Mouse (Mus musculus) spleen, postnatal 10 days (tissue): Measurements from ENCODE around the gene Ppp1r2.

ENCODE experiments used
- DNase-seq, 2 experiments: peaks; one replicate each; pipeline ENCODE4 v3.0.0; 2021 to 2022; ENCODE audit warnings: low spot score in 2 of 2

The Ppp1r2 gene

DNA sequence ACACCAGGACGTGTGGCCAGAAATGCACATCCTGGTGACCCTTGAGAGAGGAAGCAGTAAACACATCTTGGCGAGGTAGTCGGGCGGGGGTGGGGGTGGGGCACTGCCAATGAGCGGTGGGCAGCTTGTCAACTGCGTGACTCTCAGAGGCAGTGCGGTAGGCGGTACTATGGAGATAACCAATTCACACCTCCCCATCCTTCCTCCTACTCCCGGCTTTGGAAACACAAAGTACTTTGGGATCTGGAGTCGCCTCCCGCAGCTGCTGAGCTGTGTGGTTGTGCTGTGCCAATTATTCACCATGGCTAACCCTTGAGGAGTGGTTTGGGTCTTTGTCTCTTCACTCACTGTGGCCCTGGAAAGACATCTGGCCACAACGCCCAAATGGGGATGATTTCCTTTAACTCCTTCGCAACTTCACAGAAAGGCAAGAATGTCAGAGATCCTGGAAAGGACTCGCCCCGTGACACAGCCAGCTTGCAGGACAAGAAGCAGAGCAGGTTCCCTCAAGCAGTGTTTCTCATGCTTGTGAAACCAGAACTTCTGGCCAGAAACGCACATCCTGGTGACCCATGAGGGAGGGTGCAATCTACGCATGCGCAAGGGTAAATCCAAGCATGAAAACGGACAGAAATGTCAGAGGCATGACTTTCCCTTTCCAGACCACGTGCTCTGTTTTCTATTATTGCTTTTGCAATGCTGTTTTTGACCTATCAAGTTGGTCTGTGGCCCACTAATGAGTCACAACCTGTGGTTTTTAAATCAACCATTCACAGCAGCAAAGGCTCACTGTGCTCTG, 41.3 kb downstream of the Ppp1r2 start:
- DNase-seq, result peak; percentile 24 to 63

DNA sequence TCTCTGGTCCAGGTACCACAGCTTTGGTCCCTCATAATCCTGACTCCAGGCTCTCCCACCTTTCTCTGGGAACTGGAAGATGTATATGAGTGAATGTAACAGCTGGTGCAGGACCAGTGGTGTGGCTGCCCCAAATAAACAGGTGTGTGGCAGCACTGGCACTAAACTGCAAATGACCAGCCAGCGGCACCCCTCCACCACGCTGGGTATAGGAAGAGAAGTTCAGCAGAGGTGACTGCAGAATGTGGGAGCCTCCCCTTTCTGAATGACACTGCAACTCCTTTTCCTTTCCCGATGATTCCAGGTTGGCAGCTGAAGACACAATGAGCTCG, 41.9 kb downstream of the Ppp1r2 start:
- no peak for DNase-seq

DNA sequence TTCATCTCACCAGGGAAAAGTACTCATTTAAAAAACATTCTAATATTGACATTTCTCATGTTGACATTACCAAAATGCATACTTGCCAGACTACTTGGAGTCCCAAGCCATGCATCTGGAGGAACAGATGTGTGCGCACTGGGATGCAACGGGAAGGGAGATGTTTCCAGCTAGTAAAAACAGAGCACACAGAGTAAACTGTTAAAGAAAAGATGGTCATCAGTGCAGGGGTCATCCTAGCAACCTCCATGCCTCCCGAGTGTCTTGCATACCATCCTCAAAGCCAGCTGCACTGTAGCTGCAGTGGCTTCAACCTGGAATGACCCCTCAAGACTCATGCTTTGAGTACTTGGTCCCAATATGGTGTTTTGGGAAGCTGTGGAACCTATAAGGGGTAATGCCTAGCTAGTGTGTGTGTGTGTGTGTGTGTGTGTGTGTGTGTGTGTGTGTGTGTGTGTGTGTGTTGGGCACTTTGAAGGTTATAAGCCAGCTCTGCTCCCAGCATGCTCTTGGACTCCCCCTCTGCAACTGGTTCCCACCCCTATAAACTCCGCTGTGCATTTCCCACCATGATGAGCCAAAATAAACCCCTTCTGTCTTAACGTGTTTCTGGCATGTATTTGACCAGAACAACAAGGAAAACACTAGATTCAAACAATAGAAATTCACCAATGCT, 42.4 kb downstream of the Ppp1r2 start:
- no peak for DNase-seq

DNA sequence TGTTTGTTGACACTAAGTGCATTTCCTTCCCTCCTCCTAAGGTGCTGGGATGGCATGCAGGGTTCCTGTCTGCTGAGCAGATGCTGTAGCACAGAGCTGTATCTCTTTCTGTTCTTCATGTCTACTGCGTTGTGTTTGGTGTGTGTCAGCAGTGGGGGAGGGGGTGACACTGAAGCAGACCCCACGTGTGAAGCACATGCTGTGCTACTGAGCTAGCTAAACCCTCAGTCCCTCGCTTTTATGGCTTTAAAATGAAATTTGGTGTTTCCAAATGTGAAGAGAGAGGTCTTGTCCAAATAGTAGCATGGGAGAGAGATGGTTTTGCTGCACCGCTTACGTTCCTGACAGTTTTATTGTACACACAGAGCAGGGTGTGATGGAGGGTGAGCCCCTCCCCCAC, 43.5 kb downstream of the Ppp1r2 start:
- no peak for DNase-seq

DNA sequence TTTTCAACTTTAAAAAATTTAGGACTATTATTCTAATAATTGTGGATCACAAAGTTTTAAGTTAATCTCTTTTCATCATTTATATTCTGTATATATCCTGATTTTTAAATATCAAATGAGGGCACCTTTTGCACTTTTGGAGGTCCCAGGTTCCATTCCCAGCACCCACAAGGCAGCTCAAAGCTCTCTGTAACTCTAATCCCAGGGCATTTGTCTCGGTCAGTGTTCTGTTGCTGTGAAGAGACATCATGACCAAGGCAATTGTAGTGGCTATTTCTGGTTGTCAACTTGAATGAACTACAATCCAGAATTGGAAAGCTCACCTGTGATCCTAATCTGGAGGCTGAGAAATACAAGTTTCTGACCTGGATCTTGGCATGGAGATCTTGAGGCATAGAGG, 47.3 kb downstream of the Ppp1r2 start:
- no peak for DNase-seq

DNA sequence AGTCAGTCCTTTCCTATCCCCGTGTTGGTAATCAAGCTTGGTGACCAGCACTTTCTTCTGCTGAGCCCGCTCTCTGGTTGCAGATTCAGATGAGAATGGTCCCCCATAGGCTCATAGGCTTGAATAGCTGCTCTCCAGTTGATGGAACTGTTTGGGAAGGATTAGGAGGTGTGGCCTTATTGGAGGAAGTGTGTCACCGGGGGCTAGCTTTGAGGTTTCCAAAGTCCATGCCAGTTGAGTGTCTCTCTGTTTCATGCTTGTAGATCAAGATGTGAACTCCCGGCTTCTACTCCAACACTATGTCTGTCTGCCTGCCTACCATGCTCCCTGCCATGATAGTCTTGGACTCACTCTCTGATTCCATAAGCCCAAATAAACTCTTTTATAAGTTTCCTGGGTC, 59.8 kb downstream of the Ppp1r2 start:
- no peak for DNase-seq

DNA sequence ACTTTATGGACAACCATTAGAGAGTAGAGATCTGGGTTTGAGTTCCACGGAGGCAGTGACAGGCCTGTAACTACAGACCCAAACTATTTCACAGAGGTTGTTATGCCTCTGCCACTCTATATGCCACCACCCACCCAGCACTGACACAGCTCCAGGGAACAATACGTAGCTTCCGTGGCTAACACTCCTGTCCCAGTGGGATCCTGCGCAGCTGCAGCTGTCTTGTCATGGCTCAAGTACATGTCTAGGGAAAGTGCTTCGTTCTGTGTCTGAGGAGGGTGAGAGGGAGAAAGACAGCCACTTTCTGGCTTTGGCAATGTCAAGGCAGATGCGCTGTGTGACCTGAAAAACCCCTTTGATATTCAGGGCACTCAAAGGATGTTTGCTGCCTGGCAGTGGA, 61.6 kb downstream of the Ppp1r2 start:
- no peak for DNase-seq

DNA sequence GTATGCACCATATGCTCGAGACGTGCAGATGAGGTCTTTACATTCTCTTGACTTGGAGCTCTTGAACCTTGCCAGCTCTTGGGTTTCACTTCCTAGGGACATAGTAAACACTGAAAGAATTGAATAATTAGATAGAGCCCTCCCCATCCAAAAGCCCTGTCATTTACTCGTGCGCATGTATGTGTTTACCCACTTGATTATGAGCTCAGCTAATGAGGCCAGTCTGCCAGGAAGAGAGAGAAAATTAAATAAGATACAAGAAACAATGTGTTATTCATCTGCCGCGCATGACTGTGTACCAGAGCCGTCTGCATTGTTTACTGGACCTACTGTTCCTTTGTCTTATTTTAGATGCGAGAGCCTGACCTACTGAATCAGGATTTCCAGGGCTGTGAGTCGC, 63.6 kb downstream of the Ppp1r2 start:
- no peak for DNase-seq

DNA sequence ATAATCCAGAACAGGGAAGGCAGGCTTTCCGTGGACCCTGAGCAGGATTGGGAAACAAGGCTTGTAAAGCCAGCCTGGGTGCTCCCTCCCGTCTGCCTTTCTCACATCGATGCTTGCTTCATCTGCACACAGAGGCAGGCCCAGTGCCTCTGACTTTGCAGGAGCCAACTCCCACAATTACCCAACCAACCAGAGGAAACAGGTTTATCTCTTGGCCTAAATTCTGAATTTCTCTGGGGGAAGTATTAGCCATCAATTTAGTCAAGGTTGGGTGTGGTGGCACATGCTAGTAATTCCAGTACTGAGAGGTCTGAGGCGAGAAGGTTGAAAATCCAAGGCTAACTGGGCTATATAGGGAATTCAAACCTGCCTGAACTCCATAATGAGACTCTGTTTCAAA, 64.6 kb downstream of the Ppp1r2 start:
- no peak for DNase-seq

DNA sequence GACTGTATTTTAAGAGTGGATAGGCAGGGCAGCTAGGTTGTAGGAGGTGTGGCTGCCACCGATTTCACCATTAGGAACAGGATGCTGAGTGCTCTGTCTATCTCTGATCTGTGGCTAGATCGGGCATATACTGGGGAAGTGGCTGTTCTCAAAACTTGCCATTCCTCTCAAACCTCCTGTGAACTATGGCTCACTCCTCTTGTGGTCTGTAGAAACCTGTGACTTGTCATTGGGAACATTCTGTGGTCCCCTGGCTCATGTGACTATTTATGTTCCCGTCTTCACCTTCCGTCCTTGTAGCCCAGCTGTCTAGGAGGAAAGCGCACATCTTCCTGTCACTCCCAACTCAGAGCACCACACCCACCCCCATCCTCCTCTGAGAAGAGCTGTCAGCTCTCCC, 65.2 kb downstream of the Ppp1r2 start:
- DNase-seq, result no peak

DNA sequence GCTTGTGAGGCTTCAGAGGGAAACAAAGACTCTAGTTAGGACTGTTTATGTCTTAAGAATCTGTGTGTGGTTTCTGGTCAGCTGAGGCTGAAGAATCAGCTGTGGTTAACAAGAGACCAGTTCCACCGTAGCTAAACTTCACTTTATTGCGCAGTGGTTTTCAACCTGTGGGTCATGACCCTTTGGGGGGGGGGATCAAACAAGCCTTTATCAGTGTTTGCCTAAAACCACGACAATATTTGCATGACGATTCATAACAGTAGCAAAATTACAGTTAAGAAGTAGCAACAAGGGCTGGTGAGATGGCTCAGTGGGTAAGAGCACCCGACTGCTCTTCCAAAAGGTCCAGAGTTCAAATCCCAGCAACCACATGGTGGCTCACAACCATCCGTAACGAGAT, 69.4 kb downstream of the Ppp1r2 start:
- DNase-seq, result no peak

DNA sequence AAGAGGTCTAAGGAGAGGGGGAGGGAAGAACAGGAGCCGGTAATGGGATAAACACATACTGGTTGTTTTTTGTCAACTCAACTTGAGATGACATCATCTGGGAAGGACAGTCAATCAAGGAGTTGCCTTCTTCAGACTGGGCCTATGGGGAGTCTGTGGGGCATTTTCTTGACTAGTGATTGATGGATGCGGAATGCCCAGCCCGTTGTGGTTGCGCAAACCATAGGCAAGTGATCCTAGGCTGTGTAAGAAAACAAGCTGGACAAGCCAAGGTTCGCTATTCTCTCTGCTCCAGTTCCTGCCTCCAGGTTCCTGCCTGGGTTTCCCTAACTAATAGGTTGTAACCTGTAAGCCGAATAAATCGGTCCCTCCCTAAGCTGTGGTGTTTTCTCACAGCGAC, 69.9 kb downstream of the Ppp1r2 start:
- DNase-seq, result no peak

DNA sequence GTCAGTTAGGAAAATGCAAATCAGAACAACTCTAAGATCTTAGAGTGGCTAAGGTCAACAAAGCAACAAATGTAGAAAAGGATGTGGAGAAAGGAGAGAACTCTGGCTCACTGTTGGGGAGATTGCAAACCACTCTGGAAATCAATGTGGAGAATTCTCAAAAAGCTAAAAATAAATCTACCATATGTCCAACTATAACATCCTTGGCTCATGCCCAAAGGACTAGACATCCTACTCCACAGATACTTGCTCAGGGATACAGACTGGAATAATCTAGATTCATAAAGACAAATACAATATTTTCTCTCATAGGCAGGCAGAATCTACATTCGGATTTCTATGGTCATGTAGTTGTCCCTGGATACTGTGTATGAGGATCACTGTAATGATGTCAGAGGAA, 70.9 kb downstream of the Ppp1r2 start:
- no peak for DNase-seq

DNA sequence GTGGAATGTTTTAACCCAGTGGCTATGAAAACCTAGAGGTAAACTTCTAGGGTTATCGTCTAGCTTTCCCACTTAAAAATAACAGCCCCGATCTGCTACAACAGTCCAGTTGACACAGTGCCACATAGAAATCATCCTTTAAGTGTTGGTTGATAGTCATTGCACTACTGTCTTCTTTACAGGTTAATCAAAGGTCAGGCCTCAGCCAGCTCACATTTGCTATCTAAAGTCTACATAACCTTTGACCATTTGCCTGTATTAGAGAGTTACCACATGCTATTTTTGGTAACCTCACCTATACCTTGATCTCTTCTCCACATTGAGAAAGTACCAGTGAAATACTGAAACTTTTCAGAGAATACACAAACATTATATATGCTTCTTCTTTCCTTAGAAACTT, 73.4 kb downstream of the Ppp1r2 start:
- DNase-seq, result no peak
